Mouse (Mus musculus): ENCODE data around the gene Sigirr. TPM values are rescaled to one million over a fixed set of nuclear protein-coding genes. Genes with fewer than 3 reads are reported as not detected.

Gene Sigirr
- 1 to 10 TPM; 2.5 to 2.6 TPM for total RNA-seq (2021)
- long read RNA-seq, experiment 1, partial matches to known transcripts = 1 of 5 reads
- long read RNA-seq, experiment 1, other reads (novel, unspliced or antisense) = 3 of 5 reads
- long read RNA-seq, experiment 2, partial matches to known transcripts = 1 of 2 reads
- long read RNA-seq, experiment 2, other reads (novel, unspliced or antisense) = 1 of 2 reads

- intact Hi-C loops (cut with DNase I) = loop anchor here (10.0 kb wide), 1 partner anchor 265 kb away; no protein-coding TSS in a partner anchor
- peak; percentile 25 to 27 for DNase-seq (ENCODE audit: low spot score in 2 of 2)
Observed at GRCm38 (mm10) chr7:141099911-141100691, at the start of gene Sigirr. TSS of gene Sigirr (minus strand) at chr7:141100572.

- no peak for DNase-seq (ENCODE audit: low spot score in 2 of 2)
- intact Hi-C loops (cut with DNase I) = no loop called here
Observed at GRCm38 (mm10) chr7:141148639-141149038, 48.3 kb upstream of the Sigirr start.

- no peak for DNase-seq (ENCODE audit: low spot score in 2 of 2)
- intact Hi-C loops (cut with DNase I) = no loop called here
Observed at GRCm38 (mm10) chr7:141147044-141147443, 46.7 kb upstream of the Sigirr start.

GRCm38 (mm10) chr7:141146043-141146595, 45.7 kb upstream of the Sigirr start:
- intact Hi-C loops (cut with DNase I) = no loop called here
- DNase-seq (ENCODE audit: low spot score in 2 of 2) = no peak

- intact Hi-C loops (cut with DNase I) = no loop called here
- DNase-seq (ENCODE audit: low spot score in 2 of 2) = no peak
Observed at GRCm38 (mm10) chr7:141145403-141145802, 45.0 kb upstream of the Sigirr start.

- intact Hi-C loops (cut with DNase I) = no loop called here
- DNase-seq (ENCODE audit: low spot score in 2 of 2) = no peak
Observed at GRCm38 (mm10) chr7:141144650-141145049, 44.3 kb upstream of the Sigirr start.

- intact Hi-C loops (cut with DNase I) = no loop called here
- DNase-seq (ENCODE audit: low spot score in 2 of 2) = no peak
Observed at GRCm38 (mm10) chr7:141143861-141144260, 43.5 kb upstream of the Sigirr start.

- intact Hi-C loops (cut with DNase I) = no loop called here
- DNase-seq (ENCODE audit: low spot score in 2 of 2) = peak in 1 of 2 experiments; percentile 39
Observed at GRCm38 (mm10) chr7:141143112-141143511, 42.7 kb upstream of the Sigirr start.

- DNase-seq (ENCODE audit: low spot score in 2 of 2) = no peak
- intact Hi-C loops (cut with DNase I) = no loop called here
Observed at GRCm38 (mm10) chr7:141141326-141141725, 41.0 kb upstream of the Sigirr start.

GRCm38 (mm10) chr7:141131904-141132755, 31.8 kb upstream of the Sigirr start:
- no peak for DNase-seq (ENCODE audit: low spot score in 2 of 2)
- intact Hi-C loops (cut with DNase I) = no loop called here

GRCm38 (mm10) chr7:141131024-141131820, 30.9 kb upstream of the Sigirr start:
- DNase-seq (ENCODE audit: low spot score in 2 of 2) = peak; percentile 92 to 94
- intact Hi-C loops (cut with DNase I) = no loop called here

GRCm38 (mm10) chr7:141123517-141123856, 23.1 kb upstream of the Sigirr start:
- intact Hi-C loops (cut with DNase I) = loop anchor here (5.0 kb wide), 1 partner anchor 49 kb away; the partner anchor contains the start of gene Rnh1

GRCm38 (mm10) chr7:141122689-141123516, 22.5 kb upstream of the Sigirr start:
- intact Hi-C loops (cut with DNase I) = loop anchor here (5.0 kb wide), 1 partner anchor 49 kb away; the partner anchor contains the start of gene Rnh1
- peak; percentile 60 to 83 for DNase-seq (ENCODE audit: low spot score in 2 of 2)

More at GRCm38 (mm10) chr7:141123517-141123856, 23.1 kb upstream of the Sigirr start:
- DNase-seq (ENCODE audit: low spot score in 2 of 2) = no peak

- intact Hi-C loops (cut with DNase I) = loop anchor here (5.0 kb wide), 1 partner anchor 50 kb away; the partner anchor contains the start of gene Rnh1
- DNase-seq (ENCODE audit: low spot score in 2 of 2) = no peak
Observed at GRCm38 (mm10) chr7:141122245-141122644, 21.9 kb upstream of the Sigirr start, which contains the start of gene Ptdss2. TSS of gene Ptdss2 (plus strand) at chr7:141122382.

GRCm38 (mm10) chr7:141121051-141121531, 20.7 kb upstream of the Sigirr start:
- intact Hi-C loops (cut with DNase I) = loop anchor here (5.0 kb wide), 1 partner anchor 51 kb away; the partner anchor contains the start of gene Rnh1

GRCm38 (mm10) chr7:141120605-141121004, 20.2 kb upstream of the Sigirr start:
- intact Hi-C loops (cut with DNase I) = loop anchor here (5.0 kb wide), 1 partner anchor 52 kb away; the partner anchor contains the start of gene Rnh1
- DNase-seq (ENCODE audit: low spot score in 2 of 2) = no peak

More at GRCm38 (mm10) chr7:141121051-141121531, 20.7 kb upstream of the Sigirr start:
- no peak for DNase-seq (ENCODE audit: low spot score in 2 of 2)

- no peak for DNase-seq (ENCODE audit: low spot score in 2 of 2)
- intact Hi-C loops (cut with DNase I) = no loop called here
Observed at GRCm38 (mm10) chr7:141119487-141119886, 19.1 kb upstream of the Sigirr start.
